Mouse (Mus musculus) spleen, adult 2 months (tissue): Measurements from ENCODE around the gene Klf14. TPM values are rescaled to one million over a fixed set of nuclear protein-coding genes. Genes with fewer than 3 reads are reported as not detected.

Experiments used
- DNase-seq, 2 experiments: peaks; one replicate each; pipeline versions ENCODE4 v3.0.0 to v3.0.0-alpha.2; 2012 to 2021; ENCODE audit warnings: low spot score in 2 of 2, low read depth in 1 of 2
- H3K27ac ChIP-seq: fragments of 200-500 bp; 2 replicates; pipeline ENCODE4 v1.5.1; 2012; ENCODE audit warnings: low read length, inconsistent platforms; ENCODE audit not compliant: insufficient read depth
- H3K27me3 ChIP-seq: fragments of 200-500 bp; 2 replicates; pipeline ENCODE4 v1.6.1; 2012; ENCODE audit warnings: mild to moderate bottlenecking, moderate library complexity, low read length, inconsistent platforms; ENCODE audit not compliant: control insufficient read depth, insufficient read depth
- H3K36me3 ChIP-seq: fragments of 200-500 bp; 2 replicates; pipeline ENCODE4 v1.6.1; 2012; ENCODE audit warnings: mild to moderate bottlenecking, low read length, inconsistent platforms; ENCODE audit not compliant: control insufficient read depth, insufficient read depth
- H3K4me1 ChIP-seq: fragments of 200-500 bp; 2 replicates; pipeline ENCODE4 v1.6.1; 2011; ENCODE audit warnings: inconsistent platforms; ENCODE audit not compliant: control insufficient read depth, insufficient read depth, insufficient read length
- H3K4me3 ChIP-seq: fragments of 200-500 bp; 2 replicates; pipeline ENCODE4 v1.5.1; 2011; ENCODE audit warnings: mild to moderate bottlenecking, inconsistent platforms; ENCODE audit not compliant: insufficient read depth, insufficient read length; ENCODE audit errors: extremely low read depth
- CTCF ChIP-seq: fragments of 200-500 bp; IDR thresholded peaks from 2 replicates; pipeline ENCODE4 v1.5.1; 2011; ENCODE audit warnings: mild to moderate bottlenecking, inconsistent platforms; ENCODE audit not compliant: insufficient read depth, insufficient read length, insufficient replicate concordance; ENCODE audit errors: extremely low read depth
- POLR2A ChIP-seq: fragments of 200-500 bp; IDR thresholded peaks from 2 replicates; pipeline ENCODE4 v1.6.1; 2011; ENCODE audit warnings: low read depth, low read length, inconsistent platforms
- WGBS: fragments of 180-500 bp; shearing (Covaris S2); methylation state at CpG from one replicate; pipeline ENCODE4 v1.1.7; 2018; 5-methylcytosine and 5-hydroxymethylcytosine counted together
- polyA plus RNA-seq: library from polyadenylated mRNA; depleted of rRNA; stranded (reverse); fragments of >200 nt; gene quantifications from 2 replicates; pipeline ENCODE4 v1.2.3, GENCODE M21; 2012; rRNA removed

The Klf14 gene
- polyA plus RNA-seq, 1 experiment: not detected

DNA sequence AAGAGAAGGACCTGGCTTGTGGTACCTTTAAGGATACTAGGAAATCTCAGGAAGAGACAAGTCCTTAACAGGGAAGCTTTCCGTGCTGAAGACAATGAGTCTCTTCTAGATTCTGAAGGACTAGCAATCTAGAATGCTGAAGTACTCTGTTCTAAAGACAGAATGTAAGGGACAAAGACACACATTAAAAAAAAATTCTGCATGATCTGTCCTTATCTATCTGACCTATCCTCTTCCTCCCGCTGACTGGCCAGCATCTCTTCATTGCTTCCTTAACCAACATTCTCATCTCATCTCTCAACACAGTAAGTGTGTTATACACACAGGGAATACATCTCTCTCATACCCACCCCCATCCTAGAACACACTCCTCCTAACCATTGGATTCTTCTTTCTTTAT lies 43.4 kb downstream of the Klf14 start, which contains the start of gene Tsga13:
Gene Tsga13, minus strand, starts transcription at position 101 of the 400 bp plus-strand sequence.
- Histone ChIP-seq H3K4me1 (no peaks in the 10 kb centered on the region), H3K27ac (no peak within 1 kb of the TSS), H3K4me3 (no peak within 1 kb of the TSS), H3K27me3 (no peaks in the 10 kb centered on the region), H3K36me3 (no peaks in the 10 kb centered on the region)
- no peak for DNase-seq
- 84% methylated on average over 2 of the region's 2 CpGs for WGBS
- TF ChIP-seq CTCF (no peak), POLR2A (no peak)

DNA sequence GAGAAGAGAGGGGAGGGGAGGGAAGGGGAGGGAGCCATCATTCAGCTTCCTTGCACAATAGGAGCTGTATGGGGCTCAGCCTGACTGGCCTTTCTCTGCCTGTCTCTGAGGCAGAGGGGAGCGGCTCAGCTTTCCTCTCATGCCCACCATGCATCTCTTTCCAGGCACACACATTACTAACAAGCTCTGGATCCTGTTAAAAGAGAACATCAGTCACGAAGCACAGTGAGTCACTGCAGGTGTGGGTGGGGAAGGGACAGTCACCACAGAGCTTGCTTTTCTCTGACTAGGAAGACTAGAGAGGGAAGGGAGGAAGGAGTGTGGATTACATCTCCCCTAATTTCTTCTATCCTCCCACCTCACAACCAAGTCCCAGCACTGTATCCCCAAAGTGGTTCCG lies 50.9 kb downstream of the Klf14 start:
- DNase-seq: no peak
- WGBS: 81% methylated on average over 3 of the region's 3 CpGs
- TF ChIP-seq POLR2A (no peak), CTCF (no peak)
- H3K27ac ChIP-seq: no peak overlapping the region
- H3K4me1 ChIP-seq: no peaks in the 10 kb centered on the region; the same call in 1 of the 2 replicates
- H3K36me3 ChIP-seq: no peaks in the 10 kb centered on the region
- H3K4me3 ChIP-seq: no peak overlapping the region
- no peaks in the 10 kb centered on the region for H3K27me3 ChIP-seq

Other genes starting within 250 kb of the Klf14 start
- gene Mest, start 235.5 kb downstream of the Klf14 start, polyA plus RNA-seq: 7.6 and 60.5 TPM in 2 replicates
- 4.4 and 5.5 TPM in 2 replicates for gene Copg2, start 62.3 kb downstream of the Klf14 start, polyA plus RNA-seq
- gene Tsga13, start 43.5 kb downstream of the Klf14 start, polyA plus RNA-seq: 0.16 and 0.32 TPM in 2 replicates